Mouse (Mus musculus) neutrophil, adult 5-6 weeks (primary cell): ENCODE measurements around the gene Zan. TPM values are rescaled to one million over a fixed set of nuclear protein-coding genes. Genes with fewer than 3 reads are reported as not detected.
"Not testable (repeated sequence)": the region's sequence is repeated elsewhere in the genome, so short reads cannot be mapped to it uniquely, and the experiment has no call there.

Source experiments
- ATAC-seq: fragments of 151-379, 151-347 bp; 2 replicates; pipeline ENCODE4 v1.8.0; 2017; ENCODE audit warnings: mild to moderate bottlenecking, moderate TSS enrichment; ENCODE audit not compliant: insufficient number of reproducible peaks, poor library complexity, low FRiP score, severe bottlenecking; ENCODE audit errors: extremely low read depth
- total RNA-seq: library from RNA; stranded (forward); fragments of 200-1000 nt; gene quantifications from 2 replicates; pipeline ENCODE4 v1.2.3, GENCODE M21; 2017

The Zan gene
- total RNA-seq, 1 experiment from 2014 or later: not detected

DNA sequence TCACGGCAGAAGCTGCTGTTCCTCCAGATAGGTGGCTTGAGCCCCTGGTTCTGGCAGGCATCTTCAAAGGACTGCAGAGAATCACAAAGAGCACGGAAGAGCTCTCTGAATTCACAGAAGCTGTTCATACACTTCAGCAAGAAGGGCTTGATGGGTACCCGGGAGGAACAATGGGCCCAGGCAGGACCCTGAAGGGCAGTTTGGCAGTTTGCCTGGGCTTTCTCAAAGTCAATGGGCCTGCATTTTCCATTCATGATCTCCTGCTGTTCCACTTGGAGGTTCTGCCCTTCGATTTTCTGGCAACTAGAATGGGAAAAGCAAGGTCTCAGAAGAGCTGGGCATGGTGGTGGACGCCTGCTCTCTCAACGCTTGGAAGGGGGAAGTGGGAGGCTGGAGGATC, 43.0 kb downstream of the Zan start:
- no peak for ATAC-seq

DNA sequence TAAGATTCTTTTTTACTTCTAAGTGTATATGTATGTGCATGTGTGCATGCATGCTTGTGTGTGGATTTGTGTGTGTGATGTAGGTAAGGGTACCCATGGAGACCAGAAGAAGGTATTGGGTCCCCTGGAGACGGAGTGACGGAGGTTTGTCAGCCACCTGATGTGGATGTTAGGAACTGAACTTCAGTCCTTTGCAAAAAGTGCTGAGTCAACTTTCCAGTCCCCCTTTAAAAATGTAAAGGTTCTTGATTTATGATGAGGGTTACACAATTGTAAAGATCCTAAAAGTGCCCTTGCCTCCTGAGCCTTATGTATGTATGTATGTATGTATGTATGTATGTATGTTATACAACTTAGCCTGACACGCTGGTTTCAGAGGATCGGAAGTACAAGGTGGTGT, 46.5 kb downstream of the Zan start:
- not testable (repeated sequence) for ATAC-seq

DNA sequence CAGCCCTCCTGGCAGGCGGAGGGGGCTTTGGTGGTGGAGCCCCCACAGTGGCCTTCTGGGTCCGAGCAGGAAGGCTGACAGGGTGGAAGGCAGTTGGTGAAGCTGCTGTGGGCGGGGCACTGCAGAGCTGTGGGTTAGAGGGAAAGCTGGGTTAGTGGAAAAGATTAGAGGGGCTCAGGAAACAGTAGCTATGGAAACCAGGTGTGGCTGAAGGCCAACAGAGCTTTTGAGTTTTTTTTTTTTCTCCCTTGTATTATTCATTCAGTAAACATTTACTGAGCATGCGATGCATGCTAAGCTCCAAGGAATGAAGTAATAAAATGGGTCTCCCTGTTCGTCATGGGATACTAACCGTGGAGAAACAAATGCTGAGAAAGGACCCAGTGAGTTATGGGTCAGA, 51.2 kb downstream of the Zan start:
- ATAC-seq: no peak

DNA sequence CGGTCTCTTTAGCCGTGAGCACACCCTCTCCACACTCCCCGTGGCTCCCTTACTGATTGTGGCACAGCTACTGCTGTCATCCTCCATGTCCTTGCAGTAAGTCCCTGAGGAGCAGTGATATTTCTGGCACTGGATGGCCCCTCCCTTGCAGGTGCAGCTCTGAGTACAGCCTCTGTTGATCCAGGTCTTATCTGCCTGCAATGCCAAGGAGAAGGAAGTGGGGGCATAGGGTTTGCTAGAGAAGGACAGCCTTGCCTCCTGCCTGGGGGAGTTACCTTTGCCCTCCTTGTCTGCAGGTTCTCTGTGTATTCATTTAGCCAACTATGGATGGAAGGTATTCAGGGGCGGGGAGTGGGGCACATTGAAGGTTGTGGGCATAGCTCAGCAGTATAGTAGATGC, 57.0 kb downstream of the Zan start:
- ATAC-seq: no peak

DNA sequence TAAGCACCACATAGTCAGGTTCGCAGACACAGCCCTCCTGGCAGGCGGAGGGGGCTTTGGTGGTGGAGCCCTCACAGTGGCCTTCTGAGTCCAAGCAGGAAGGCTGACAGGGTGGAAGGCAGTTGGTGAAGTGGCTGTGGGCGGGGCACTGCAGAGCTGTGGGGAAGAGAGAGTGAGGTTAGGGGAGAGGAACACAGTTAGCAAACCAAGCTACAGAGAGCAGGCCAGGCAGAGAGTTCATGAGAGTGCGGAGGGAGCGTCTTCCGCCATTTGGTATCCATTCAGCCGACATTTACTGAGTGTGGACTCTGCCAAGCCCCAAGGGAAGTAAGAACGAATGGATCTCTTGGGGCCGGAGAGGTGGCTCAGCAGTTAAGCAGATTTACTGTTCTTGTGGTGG, 57.8 kb downstream of the Zan start:
- no peak for ATAC-seq

DNA sequence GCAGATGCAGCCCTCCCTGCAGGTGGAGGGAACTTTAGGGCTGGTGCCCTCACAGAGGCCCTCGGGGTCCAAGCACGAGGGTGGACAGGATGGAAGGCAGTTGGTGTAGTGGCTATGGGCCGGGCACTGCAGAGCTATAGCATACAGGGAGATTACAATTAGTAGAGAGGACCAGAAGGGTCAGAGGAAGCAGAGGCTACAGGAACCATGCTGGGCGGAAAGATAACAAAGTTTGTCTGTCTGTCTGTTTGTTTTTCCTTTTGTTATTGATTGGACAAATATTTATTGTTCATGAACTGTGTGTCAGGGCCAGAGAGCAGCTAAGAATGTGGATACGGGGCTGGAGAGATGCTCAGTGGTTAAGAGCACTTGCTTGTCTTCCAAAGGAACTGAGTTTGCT, 62.6 kb downstream of the Zan start:
- no peak for ATAC-seq

DNA sequence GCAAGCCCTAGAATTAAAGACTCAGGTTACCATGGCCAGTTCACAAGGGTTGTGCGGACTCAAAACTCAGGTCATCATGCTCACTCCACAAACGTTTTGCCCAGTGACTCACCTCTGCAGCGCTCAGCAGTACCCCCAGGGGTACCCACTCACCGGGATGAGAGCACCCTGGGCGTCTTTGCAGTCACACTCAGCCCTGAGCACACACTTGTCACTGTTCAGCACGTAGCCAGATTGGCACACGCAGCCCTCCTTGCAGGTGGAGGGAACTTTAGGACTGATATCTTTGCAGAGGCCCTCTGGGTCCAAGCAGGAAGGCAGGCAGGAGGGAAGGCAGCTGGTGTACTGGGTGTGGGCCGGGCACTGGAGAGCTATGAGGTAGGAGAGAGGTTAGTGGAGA, 65.6 kb downstream of the Zan start:
- no peak for ATAC-seq

DNA sequence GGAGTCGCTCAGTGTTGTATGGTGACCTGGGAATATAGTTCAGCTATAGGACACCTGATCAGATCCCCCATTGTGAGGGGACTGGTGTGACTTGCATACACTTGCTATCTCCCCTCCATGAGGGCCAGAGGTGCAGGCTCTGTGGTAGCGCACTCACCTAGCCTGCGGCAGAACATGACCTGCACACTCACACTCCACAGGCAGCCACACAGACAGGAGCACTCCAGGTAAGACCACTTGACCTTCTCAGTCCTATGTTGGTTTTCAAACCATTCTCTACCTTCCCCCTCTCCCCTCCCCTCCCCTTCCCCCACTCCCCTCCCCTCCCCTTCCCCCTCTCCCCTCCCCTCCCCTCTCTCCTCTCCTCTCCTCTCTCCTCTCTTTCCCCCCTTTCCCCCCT, 66.3 kb downstream of the Zan start:
- ATAC-seq: no peak

DNA sequence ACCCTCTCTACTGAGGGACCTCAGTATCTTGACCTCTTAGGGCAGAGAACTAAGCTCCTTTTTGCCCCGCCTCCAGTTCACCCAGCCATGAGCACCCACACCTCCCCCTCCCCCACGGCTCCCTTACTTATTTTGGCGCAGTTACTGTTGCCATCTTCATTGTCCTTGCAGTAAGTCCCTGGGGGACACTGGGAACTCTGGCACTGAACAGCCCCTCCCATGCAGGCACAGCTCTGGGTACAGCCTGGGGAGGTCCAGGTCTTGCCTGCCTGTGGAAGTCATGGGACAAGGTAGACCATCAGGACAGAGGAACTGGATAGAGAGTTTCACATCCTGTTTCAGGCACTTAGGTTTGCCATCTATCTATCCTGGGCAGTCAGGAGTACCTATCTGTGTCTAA, 66.8 kb downstream of the Zan start:
- no peak for ATAC-seq

DNA sequence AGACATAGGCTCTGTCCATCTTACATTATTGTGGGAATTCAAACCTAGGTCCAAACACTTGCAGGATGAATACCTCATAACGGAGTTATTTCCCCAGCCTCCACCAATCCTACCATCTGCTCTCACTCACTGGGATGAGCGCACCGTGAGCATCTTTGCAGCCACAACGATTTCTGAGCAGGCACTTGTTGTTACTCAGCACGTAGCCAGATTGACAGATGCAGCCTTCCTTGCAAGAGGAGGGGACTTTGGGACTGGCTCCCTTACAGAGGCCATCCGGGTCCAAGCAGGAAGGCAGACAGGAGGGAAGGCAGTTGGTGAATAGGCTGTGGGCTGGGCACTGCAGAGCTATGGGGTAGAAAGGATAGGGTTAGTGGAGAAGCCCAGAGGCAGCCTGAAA, 67.4 kb downstream of the Zan start:
- ATAC-seq: no peak

DNA sequence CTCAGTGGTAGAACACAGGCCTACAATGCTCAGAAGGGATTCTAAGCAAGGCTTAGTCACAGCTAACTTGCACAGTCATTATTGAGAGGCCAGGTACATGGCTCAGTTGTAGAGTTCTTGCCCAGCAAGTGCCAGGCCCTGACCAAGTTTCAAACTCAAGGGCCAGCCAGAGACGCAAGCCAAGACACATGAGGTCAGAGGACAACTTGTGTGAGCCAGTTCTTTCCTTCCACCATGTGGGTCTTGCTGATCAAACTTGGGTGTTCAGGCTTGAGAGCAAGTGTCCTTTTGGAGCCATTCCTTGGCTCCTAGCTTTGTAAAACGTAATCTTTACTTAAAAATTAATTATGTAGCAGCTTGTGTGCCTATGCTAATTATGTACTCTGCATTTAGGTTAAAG, 72.8 kb downstream of the Zan start:
- ATAC-seq: no peak

DNA sequence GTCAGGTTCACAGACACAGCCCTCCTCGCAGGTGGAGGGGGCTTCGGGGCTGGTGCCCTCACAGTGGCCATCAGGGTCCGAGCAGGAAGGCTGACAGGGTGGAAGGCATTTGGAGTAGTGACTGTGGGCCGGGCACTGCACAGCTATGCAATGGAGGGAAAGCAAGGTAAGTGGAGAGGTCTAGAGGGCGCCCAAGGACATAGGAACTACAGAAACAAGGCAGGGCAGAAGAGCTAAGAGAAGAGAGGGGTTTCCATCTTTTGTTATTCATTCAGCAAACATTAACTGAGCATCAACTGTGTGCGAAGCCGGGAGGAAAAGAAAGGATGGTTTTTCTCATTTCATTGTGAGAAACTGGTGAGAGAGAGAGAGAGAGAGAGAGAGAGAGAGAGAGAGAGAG, 82.4 kb downstream of the Zan start:
- ATAC-seq: no peak

DNA sequence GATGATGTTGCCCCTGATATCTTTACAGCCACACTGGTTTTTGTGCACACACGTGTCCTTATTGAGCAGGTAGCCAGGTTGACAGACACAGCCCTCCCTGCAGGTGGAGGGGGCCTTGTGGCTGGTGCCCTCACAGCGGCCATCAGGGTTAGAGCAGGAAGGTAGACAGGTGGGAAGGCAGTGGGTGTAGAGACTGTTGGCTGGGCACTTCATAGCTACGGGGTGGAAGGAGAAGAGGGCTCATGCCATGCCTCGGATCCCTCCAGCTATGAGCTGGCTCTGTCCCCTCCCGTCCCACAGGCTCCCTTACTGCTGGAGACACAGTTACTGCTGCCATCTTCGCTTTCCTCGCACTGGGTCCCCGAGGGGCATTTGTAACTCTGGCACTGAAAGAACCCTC, 85.2 kb downstream of the Zan start:
- no peak for ATAC-seq

DNA sequence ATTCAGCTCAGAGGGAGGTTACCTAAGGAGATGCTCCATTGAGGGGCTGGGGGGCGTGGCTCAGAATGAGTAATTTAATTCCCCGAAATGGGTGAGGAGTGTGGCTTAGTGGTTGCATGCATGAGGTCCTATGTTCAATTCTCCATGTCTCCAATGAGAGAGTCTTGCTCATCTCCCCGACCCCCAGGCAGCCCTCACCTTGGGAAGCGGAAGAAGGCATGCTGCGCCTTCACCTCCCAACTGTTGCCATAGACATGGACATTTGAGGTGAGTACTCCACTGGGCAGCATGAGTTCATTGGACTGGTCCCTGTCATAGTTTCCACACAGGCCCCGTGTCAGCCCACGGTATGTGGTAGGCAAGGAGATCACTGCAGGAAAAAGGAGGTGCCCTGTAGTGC, 90.2 kb downstream of the Zan start:
- ATAC-seq: no peak

DNA sequence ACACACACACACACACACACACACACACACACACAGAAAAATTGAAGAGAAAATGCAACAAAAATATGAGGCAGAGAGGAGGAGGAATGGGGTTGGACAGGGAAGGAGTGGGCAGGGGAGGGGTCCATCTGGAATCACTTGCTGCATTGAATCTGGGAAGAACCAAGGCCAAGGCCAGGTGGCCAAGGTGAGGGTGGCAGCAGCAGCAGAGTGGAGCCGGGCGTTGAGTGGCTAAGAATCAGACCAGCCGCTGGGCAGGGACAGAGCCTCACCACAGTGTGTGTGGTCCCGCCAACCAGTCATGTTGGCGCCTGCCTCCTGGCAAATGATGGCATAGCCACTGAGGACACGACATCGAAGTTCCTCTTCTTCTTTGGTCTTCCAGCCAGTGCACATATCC, 93.4 kb downstream of the Zan start:
- no peak for ATAC-seq

DNA sequence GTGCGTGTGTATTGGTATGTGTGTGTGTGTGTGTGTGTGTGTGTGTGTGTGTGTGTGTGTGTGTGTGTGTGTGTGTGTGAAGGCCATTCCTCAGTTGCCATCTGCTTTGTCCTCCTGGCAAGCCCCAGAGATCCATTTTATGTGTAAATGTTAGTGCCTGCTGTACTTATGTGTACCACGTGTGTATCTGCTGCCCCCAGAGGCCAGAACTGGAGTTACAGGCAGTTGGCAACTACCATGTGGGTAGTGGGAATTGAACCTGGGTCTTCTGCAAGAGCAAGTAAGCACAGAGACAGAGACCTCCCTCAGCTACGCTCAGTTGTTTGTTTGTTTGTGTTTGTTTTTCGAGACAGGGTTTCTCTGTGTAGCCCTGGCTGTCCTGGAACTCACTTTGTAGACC, 95.7 kb downstream of the Zan start:
- ATAC-seq: peak; percentile 37; the same call in 1 of the 2 replicates

DNA sequence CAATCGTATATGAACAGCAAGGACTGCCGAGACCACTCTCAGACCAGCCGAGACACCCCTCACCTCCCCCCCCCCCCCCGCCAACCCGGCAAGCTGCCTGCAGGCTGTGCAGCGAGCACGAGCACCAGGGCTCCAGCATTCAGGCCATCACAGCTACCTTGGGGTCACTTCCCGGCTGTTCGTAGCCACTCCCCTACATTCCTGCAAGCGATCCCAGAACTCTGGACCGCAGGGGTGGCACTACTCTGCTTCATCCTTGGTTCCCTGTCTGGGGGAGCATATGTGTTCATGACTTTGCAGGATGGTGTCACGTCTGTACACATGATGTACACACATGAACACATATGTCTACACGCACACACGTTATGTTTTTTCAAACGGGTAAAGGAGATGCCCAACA, 99.3 kb downstream of the Zan start:
- no peak for ATAC-seq

DNA sequence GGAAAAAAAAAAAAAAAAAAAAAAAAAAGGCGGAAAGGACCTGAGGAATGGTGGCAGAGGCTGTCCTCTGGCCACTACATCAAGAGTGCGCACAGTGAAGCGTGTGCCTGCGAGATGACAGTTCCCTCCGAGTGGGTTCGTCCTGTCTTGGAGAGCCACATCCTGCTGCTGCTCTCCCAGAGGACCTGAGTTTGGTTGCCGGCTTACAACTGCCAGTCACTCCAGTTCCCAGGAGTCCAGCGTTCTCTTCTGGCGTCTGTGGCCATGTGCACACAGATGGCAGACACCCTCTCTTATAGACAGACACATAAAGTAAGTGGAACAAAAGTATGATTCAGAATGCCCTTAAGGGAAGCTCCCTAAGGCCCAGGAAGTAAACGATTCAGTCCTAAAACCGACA, 99.7 kb downstream of the Zan start:
- no peak for ATAC-seq

DNA sequence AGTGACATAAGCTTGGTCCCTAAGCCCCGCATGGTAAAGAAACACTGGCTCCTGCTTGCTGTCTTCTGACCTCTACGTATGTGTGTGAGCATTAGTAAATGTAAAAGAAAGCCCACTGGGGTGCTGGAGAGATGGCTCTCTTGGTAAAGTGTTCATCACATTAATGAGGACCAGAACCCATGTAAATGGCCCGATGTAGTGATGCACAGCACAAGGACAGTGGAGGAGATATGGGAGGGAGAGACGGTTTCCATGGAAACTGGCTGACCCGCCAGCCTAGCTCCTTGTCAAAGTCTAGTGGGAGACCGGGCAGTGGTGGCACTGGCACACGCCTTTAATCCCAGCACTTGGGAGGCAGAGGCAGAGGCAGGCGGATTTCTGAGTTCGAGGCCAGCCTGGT, 100.1 kb downstream of the Zan start:
- ATAC-seq: no peak

DNA sequence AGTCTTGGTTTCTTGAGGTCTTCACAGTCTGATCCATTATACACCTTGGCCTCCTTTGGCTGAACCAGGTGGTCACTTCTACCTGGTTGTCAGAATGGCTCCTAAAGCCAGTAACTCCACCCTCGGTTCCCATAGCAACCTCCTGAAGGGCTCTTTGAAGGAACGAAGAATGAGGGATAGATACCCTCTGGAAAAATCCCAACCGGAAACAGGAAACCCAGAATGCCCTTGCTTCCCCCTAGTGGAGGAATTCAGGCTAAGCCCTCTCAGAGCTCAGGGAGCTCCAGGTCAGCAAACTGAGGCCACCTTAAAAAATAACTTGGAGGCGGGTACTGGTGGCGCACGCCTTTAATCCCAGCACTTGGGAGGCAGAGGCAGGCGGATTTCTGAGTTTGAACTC, 100.7 kb downstream of the Zan start:
- no peak for ATAC-seq

DNA sequence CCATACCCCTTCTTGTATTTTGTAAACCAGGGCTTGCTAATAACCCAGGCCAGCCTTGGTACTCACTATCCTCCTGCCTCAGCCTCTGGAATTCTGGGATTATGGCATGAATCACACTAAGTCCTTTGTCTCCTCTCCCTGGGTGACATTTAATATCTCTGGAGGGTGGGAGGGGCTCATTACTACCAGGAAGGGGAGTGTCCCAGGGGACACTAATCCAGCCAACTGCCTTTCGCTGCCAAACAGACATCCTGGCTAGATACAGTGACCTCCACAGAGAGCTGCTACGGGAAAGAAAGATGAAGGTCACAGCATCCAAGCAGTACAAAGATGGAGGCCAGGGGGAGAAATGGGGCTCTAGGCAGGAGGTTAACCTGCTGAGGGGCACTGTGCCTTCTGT, 101.2 kb downstream of the Zan start:
- ATAC-seq: no peak

DNA sequence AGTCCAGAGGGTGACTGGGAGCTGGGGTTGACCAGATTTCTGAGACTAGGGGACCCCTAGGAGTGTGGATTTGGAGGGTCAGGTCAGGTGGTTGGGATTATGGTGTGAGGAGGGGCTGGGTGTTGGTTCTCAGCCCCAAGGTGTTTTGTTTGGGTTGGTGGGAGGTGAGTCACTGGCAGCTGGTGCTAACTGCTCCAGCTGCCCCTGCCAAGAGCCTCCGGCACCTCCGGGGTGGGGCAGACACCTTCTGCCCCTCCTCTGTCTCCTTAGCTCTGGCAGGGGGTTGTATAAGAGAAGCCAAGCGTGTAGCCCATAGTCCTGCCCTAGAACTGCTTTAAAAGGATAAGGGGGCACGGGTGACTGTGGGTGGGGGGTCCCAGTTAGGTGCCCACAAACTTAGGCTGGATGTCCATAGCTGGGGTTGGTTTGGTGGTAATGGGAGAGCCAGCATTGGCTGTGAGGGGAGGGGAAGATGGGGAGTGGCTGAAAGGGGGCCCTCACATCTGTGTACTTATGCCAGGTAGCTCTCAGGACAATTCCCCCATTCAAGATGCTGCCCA, 102.3 kb downstream of the Zan start:
- ATAC-seq: no peak
